Mouse (Mus musculus) lung, embryonic 14.5 days (tissue): ENCODE data around the gene Hoxa13. TPM values are rescaled to one million over a fixed set of nuclear protein-coding genes. Genes with fewer than 3 reads are reported as not detected.

Source experiments
- ATAC-seq: fragments of 200-750 bp; cut with Nextera tagmentation; 2 replicates; pipeline ENCODE4 v1.8.0; 2017; ENCODE audit warnings: mild to moderate bottlenecking, moderate TSS enrichment, moderate library complexity; ENCODE audit not compliant: insufficient read depth
- DNase-seq: peaks from one replicate; pipeline ENCODE4 v3.0.0-alpha.2; 2015
- H3K27ac ChIP-seq: fragments of 300-500 bp; sonication (generic); 2 replicates; pipeline ENCODE4 v1.5.1; 2014; ENCODE audit warnings: low read depth, mild to moderate bottlenecking, moderate library complexity
- H3K27me3 ChIP-seq: fragments of 300-500 bp; sonication (generic); 2 replicates; pipeline ENCODE4 v1.6.1; 2014; ENCODE audit warnings: low read length, control low read depth; ENCODE audit not compliant: insufficient read depth
- H3K36me3 ChIP-seq: fragments of 300-500 bp; sonication (generic); 2 replicates; pipeline ENCODE4 v1.6.1; 2014; ENCODE audit warnings: control low read depth; ENCODE audit not compliant: insufficient read depth
- H3K4me1 ChIP-seq: fragments of 300-500 bp; sonication (generic); 2 replicates; pipeline ENCODE4 v1.6.1; 2014; ENCODE audit warnings: antibody characterized with exemption, control low read depth; ENCODE audit not compliant: insufficient read depth
- H3K4me2 ChIP-seq: fragments of 300-500 bp; sonication (generic); 2 replicates; pipeline ENCODE4 v1.6.1; 2014; ENCODE audit warnings: mild to moderate bottlenecking
- H3K4me3 ChIP-seq: fragments of 300-500 bp; sonication (generic); 2 replicates; pipeline ENCODE4 v1.5.1; 2014; ENCODE audit warnings: low read depth, low read length
- H3K9ac ChIP-seq: fragments of 300-500 bp; sonication (generic); 2 replicates; pipeline ENCODE4 v1.6.1; 2014
- H3K9me3 ChIP-seq: fragments of 300-500 bp; sonication (generic); 2 replicates; pipeline ENCODE4 v1.6.1; 2016; ENCODE audit warnings: low read depth, low read length, control low read depth
- CTCF ChIP-seq: IDR thresholded peaks from 2 replicates; pipeline ENCODE4 v1.5.1; 2016; ENCODE audit warnings: antibody characterized with exemption, low read depth
- WGBS: fragments of 180-500 bp; shearing (Covaris S2); extraction: QIAGEN DNeasy Blood & Tissue Kit; methylation state at CpG from one replicate; pipeline ENCODE4 v1.1.7; 2014; 5-methylcytosine and 5-hydroxymethylcytosine counted together
- microRNA counts: library from miRNA; unstranded; fragments of <30 nt; microRNA quantifications from one replicate; lab custom pipeline; 2016
- microRNA-seq: library from miRNA; unstranded; fragments of <30 nt; microRNA quantifications from one replicate; pipeline ENCODE4, GENCODE M21; 2016; ENCODE audit warnings: borderline number of aligned reads
- polyA plus RNA-seq: library from polyadenylated mRNA; unstranded; fragments of >200 nt; fragmentation: Nextera tagmentation; extraction: Ambion mirVana; gene quantifications from 2 replicates; pipeline ENCODE4 v1.2.1, GENCODE M21; 2014

Hoxa13 gene
- polyA plus RNA-seq, 1 experiment from 2014 or later: not detected

GRCm38 (mm10) chr6:52209685-52210046, 51.0 kb downstream of the Hoxa13 start:
- peak overlapping the region; percentile 64 for H3K9ac ChIP-seq
- ATAC-seq (no peak), DNase-seq (no peak)
- H3K27ac ChIP-seq: peak overlapping the region; percentile 89; the same call in 1 of the 2 replicates
- H3K4me3 ChIP-seq: peak overlapping the region; percentile 90
- H3K36me3 ChIP-seq: 0 out of 2 replicates have a peak, but pooled peaks cover 5% of the 10 kb centered on the region
- no peaks in the 10 kb centered on the region for H3K9me3 ChIP-seq
- no peak for TF ChIP-seq CTCF
- peaks cover 90% of the 10 kb centered on the region for H3K27me3 ChIP-seq
- 0 out of 2 replicates have a peak, but pooled peaks cover 3% of the 10 kb centered on the region for H3K4me1 ChIP-seq
- peak overlapping the region; percentile 87 for H3K4me2 ChIP-seq
- WGBS: 30% methylated on average over 12 of the region's 12 CpGs

- peak overlapping the region; percentile 90 for H3K4me3 ChIP-seq
- TF ChIP-seq CTCF: no peak
- H3K4me2 ChIP-seq: peak overlapping the region; percentile 87
- H3K27ac ChIP-seq: peak overlapping the region; percentile 89
- 0 out of 2 replicates have a peak, but pooled peaks cover 5% of the 10 kb centered on the region for H3K36me3 ChIP-seq
- no peaks in the 10 kb centered on the region for H3K9me3 ChIP-seq
- DNase-seq (no peak), ATAC-seq (no peak)
- 17% methylated on average over 18 of the region's 18 CpGs for WGBS
- H3K4me1 ChIP-seq: 0 out of 2 replicates have a peak, but pooled peaks cover 3% of the 10 kb centered on the region
- H3K27me3 ChIP-seq: peaks cover 90% of the 10 kb centered on the region
- peak overlapping the region; percentile 64 for H3K9ac ChIP-seq
These were observed 51.6 kb downstream of the Hoxa13 start for GRCm38 (mm10) chr6:52208868-52209684.

DNA sequence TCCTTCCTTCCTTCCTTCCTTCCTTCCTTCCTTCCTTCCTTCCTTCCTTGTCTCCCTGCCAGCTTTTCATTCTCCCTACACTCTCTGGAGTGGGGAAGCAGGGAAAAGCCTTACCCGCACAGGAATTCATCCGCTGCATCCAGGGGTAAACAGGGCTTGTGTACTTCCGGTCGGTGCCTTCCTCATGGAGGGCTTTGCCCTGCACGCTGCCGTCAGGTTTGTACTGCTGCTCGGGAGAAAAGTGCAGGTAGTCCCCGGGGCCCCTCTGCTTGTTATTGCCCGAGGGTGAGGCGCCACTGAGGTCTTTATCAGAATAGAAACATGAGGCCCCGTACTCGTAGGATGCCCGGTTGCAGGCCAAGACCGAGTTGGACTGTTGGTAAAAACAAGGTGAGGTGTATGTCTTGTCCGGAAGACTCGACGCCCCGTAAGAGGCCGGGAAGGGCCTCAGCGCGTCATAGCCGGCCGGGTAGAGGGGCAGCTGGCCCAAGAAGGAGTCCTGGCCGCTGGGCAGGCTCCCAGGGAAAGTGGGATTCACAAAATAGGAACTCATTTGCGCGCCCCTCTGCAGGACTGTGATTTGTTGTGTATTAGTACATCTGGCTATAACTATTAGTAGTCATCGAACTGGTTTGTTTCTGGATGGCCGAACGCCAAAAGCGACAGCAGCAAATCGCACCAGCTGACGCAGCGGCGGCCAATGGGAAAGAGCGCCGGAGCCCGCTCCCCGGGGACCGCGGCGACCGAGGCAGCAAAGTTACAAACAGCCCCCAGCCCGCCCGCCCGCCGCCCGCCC, 52.4 kb downstream of the Hoxa13 start, which contains the start of gene Hoxa6:
Gene Hoxa6, minus strand, starts transcription at position 651 of the 796 bp plus-strand sequence.
- peaks cover 90% of the 10 kb centered on the region for H3K27me3 ChIP-seq
- WGBS: 1% methylated on average over 47 of the region's 47 CpGs
- TF ChIP-seq CTCF: no peak
- H3K9ac ChIP-seq: peak within 1 kb of the TSS; percentile 100
- ATAC-seq: no peak
- H3K27ac ChIP-seq: peak within 1 kb of the TSS; percentile 89
- H3K4me3 ChIP-seq: peak within 1 kb of the TSS; percentile 90
- no peaks in the 10 kb centered on the region for H3K9me3 ChIP-seq
- H3K4me1 ChIP-seq: 0 out of 2 replicates have a peak, but pooled peaks cover 3% of the 10 kb centered on the region
- H3K36me3 ChIP-seq: peaks cover 7% of the 10 kb centered on the region; the same call in 1 of the 2 replicates
- peak within 1 kb of the TSS; percentile 87 for H3K4me2 ChIP-seq
- peak; percentile 88 for DNase-seq

MicroRNAs within 50 kb of the gene (microRNA counts, 519-probe panel; counts per million panel counts)
- microRNA mmu-miR-196b (lab: Ali Mortazavi, UCI): 1,165 counts per million, percentile 5 among the panel's probes with 10 or more counts

Small RNA genes within 50 kb of the gene (microRNA-seq; reads per million reads assigned to microRNA genes)
- 34.5 reads per million, percentile 37 among the genes with 10 or more reads in this experiment for gene Mir196b

Other genes with a start within 250 kb of the Hoxa13 start
- 61.2 and 67.4 TPM in 2 replicates for gene Skap2, start 248.3 kb downstream of the Hoxa13 start, polyA plus RNA-seq
- gene Hoxa1, start 102.6 kb downstream of the Hoxa13 start, polyA plus RNA-seq: 1.8 and 1.9 TPM in 2 replicates
- gene Hoxa2, start 96.0 kb downstream of the Hoxa13 start, polyA plus RNA-seq: 14.4 and 15.2 TPM in 2 replicates
- gene 5730596B20Rik, start 83.4 kb downstream of the Hoxa13 start, polyA plus RNA-seq: 2.3 and 2.6 TPM in 2 replicates
- 7.0 and 7.7 TPM in 2 replicates for gene Hoxa4, start 69.1 kb downstream of the Hoxa13 start, polyA plus RNA-seq
- gene Hoxa5, start 56.3 kb downstream of the Hoxa13 start, polyA plus RNA-seq: 58.3 and 58.5 TPM in 2 replicates
- 4.0 and 5.1 TPM in 2 replicates for gene Hoxa6, start 52.2 kb downstream of the Hoxa13 start, polyA plus RNA-seq
- gene Hoxa3, start 47.5 kb downstream of the Hoxa13 start, polyA plus RNA-seq: 10.3 and 11.3 TPM in 2 replicates
- gene Gm28308, start 47.5 kb downstream of the Hoxa13 start, polyA plus RNA-seq: not detected in 2 replicates
- 5.8 and 7.4 TPM in 2 replicates for gene Hoxa7, start 39.0 kb downstream of the Hoxa13 start, polyA plus RNA-seq
- 0.19 TPM in 1 of 2 replicates, not detected in the other for gene Hoxa9, start 29.8 kb downstream of the Hoxa13 start, polyA plus RNA-seq
- not detected in 2 replicates for gene Hoxa10, start 20.0 kb downstream of the Hoxa13 start, polyA plus RNA-seq
- gene Hoxa11, start 15.1 kb downstream of the Hoxa13 start, polyA plus RNA-seq: not detected in 2 replicates
- gene Evx1, start 52.6 kb upstream of the Hoxa13 start, polyA plus RNA-seq: not detected in 2 replicates